Mouse (Mus musculus) bone marrow macrophage, adult 2 months (primary cell): Measurements from ENCODE around the gene Zfand5.

ENCODE experiments used
- CTCF ChIP-seq: IDR thresholded peaks from 2 replicates; pipeline ENCODE4 v1.5.1; 2012; ENCODE audit warnings: low read depth, mild to moderate bottlenecking, low read length, moderate library complexity
- POLR2A ChIP-seq: IDR thresholded peaks from 2 replicates; pipeline ENCODE4 v1.6.1; 2012; ENCODE audit warnings: mild to moderate bottlenecking, low read depth, low read length, borderline replicate concordance

DNA sequence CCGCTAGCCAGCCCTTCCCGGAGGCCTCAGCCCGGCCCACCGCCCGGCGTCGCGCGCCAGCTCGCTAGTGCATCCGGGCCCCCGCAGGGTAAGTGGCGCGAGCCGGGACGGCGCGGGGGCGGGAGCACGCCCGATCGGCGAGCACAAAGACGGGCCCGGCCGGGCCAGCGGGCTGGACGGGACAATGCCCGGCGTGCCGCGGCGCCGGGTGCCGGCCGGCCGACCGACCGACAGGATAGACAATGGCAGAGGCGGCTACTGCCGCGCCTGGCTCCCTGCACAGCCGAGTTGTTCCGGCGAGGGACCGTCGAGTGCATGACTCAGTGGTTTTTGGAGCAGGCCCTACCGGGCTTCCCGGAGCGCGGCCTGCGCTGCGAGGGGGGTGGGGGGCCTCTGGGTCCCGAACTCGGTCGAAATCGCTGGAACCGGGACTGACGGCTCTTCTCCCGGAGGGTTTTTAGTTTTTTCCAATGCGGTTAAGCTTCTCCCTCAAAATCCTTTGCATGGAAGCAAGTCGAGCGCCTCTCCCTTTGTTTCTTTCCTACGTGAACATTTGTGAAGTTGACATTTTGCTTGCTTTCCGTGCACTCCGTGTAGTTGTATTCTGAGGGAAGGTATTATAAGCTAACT, 692 bp downstream of the Zfand5 start:
- no peak for TF ChIP-seq CTCF
- TF ChIP-seq POLR2A = no peak
